Mouse (Mus musculus): ENCODE data around the gene Grin2d.

Grin2d gene

DNA sequence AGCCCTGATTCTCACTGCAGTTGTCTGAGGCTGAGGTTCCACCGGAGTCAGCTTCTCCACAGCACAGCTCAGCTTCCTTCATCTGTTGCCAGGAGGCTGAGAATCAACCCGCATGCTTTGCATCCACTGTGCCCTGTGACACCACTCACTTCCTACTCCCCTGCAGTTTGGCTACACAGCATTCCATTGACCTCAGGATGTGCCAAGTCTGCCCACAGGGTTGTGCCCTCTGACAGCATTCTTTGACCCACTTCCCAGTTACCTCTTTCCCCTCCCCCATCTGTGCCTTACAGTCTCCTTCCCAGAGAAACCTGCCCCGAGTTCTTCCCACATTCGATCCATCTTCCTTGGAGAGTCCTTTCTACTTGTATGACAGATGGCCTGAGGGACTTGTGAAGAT is 95.9 kb downstream of the Grin2d start:
- DNase-seq (ENCODE audit: low spot score) = no peak
